Mouse (Mus musculus) midbrain, embryonic 14.5 days (tissue): Measurements from ENCODE around the gene Tmem132c. TPM values are rescaled to one million over a fixed set of nuclear protein-coding genes. Genes with fewer than 3 reads are reported as not detected.
A peak's percentile ranks its signal among the peaks of the same experiment; 100 is the strongest.

Experiments used
- ATAC-seq: fragments of 200-750 bp; cut with Nextera tagmentation; 2 replicates; pipeline ENCODE4 v1.8.0; 2017; ENCODE audit warnings: moderate number of reproducible peaks, moderate library complexity; ENCODE audit not compliant: low FRiP score, low TSS enrichment
- DNase-seq: peaks from one replicate; pipeline ENCODE4 v3.0.0-alpha.2; 2015
- H3K27ac ChIP-seq: fragments of 300-500 bp; sonication (generic); replicated peaks from 2 replicates; pipeline ENCODE4 v1.5.1; 2014; ENCODE audit warnings: mild to moderate bottlenecking, low read depth, low read length, moderate library complexity
- H3K27me3 ChIP-seq: fragments of 300-500 bp; sonication (generic); 2 replicates; pipeline ENCODE4 v1.6.1; 2014; ENCODE audit warnings: low read length, control low read depth, mixed read lengths; ENCODE audit not compliant: control insufficient read depth, insufficient read depth
- H3K36me3 ChIP-seq: fragments of 300-500 bp; sonication (generic); 2 replicates; pipeline ENCODE4 v1.6.1; 2014; ENCODE audit warnings: low read length, control low read depth; ENCODE audit not compliant: control insufficient read depth, insufficient read depth
- H3K4me1 ChIP-seq: fragments of 300-500 bp; sonication (generic); 2 replicates; pipeline ENCODE4 v1.6.1; 2014; ENCODE audit warnings: mild to moderate bottlenecking, antibody characterized with exemption, low read length, control low read depth; ENCODE audit not compliant: control insufficient read depth, insufficient read depth
- H3K4me2 ChIP-seq: fragments of 300-500 bp; sonication (generic); 2 replicates; pipeline ENCODE4 v1.6.1; 2014; ENCODE audit warnings: mild to moderate bottlenecking, low read length, moderate library complexity
- H3K4me3 ChIP-seq: fragments of 300-500 bp; sonication (generic); replicated peaks from 2 replicates; pipeline ENCODE4 v1.5.1; 2014; ENCODE audit warnings: low read depth, low read length
- H3K9ac ChIP-seq: fragments of 300-500 bp; sonication (generic); replicated peaks from 2 replicates; pipeline ENCODE4 v1.6.1; 2014; ENCODE audit warnings: mild to moderate bottlenecking, low read length, moderate library complexity
- H3K9me3 ChIP-seq: fragments of 300-500 bp; sonication (generic); 2 replicates; pipeline ENCODE4 v1.6.1; 2016; ENCODE audit warnings: low read length, control low read depth, mixed read lengths; ENCODE audit not compliant: control insufficient read depth
- WGBS: fragments of 180-500 bp; shearing (Covaris S2); extraction: QIAGEN DNeasy Blood & Tissue Kit; methylation state at CpG from one replicate; pipeline ENCODE4 v1.1.7; 2014; 5-methylcytosine and 5-hydroxymethylcytosine counted together
- polyA plus RNA-seq: library from polyadenylated mRNA; unstranded; fragments of >200 nt; fragmentation: Nextera tagmentation; extraction: Ambion mirVana; gene quantifications from 2 replicates; pipeline ENCODE4 v1.2.1, GENCODE M21; 2014

Gene Tmem132c
- polyA plus RNA-seq, 1 experiment from 2014 or later: 16.2 TPM

- no peaks in the 10 kb centered on the region for H3K9me3 ChIP-seq
- DNase-seq (no peak), ATAC-seq (no peak)
Observed at GRCm38 (mm10) chr5:127416536-127416935, 174.9 kb downstream of the Tmem132c start.

GRCm38 (mm10) chr5:127423936-127424335 is 182.3 kb downstream of the Tmem132c start:
- DNase-seq (no peak), ATAC-seq (no peak)
- Histone ChIP-seq H3K9ac (no peak overlapping the region), H3K27ac (no peak overlapping the region), H3K27me3 (no peaks in the 10 kb centered on the region), H3K9me3 (no peaks in the 10 kb centered on the region), H3K4me2 (no peak overlapping the region), H3K4me3 (no peak overlapping the region), H3K4me1 (no peaks in the 10 kb centered on the region), H3K36me3 (no peaks in the 10 kb centered on the region)

More at GRCm38 (mm10) chr5:127416536-127416935, 174.9 kb downstream of the Tmem132c start:
- H3K9ac ChIP-seq: no peak overlapping the region
- no peak overlapping the region for H3K4me2 ChIP-seq
- no peak overlapping the region for H3K4me3 ChIP-seq
- H3K36me3 ChIP-seq: no peaks in the 10 kb centered on the region
- WGBS: 81% methylated on average over 7 of the region's 7 CpGs
- no peaks in the 10 kb centered on the region for H3K27me3 ChIP-seq
- no peaks in the 10 kb centered on the region for H3K4me1 ChIP-seq
- no peak overlapping the region for H3K27ac ChIP-seq

GRCm38 (mm10) chr5:127429124-127429523 is 187.5 kb downstream of the Tmem132c start:
- Histone ChIP-seq H3K4me2 (no peak overlapping the region), H3K36me3 (no peaks in the 10 kb centered on the region), H3K9ac (no peak overlapping the region), H3K27ac (no peak overlapping the region), H3K4me3 (no peak overlapping the region), H3K27me3 (no peaks in the 10 kb centered on the region), H3K4me1 (no peaks in the 10 kb centered on the region), H3K9me3 (no peaks in the 10 kb centered on the region)
- ATAC-seq (0 out of 2 replicates have a peak, but pooled peaks have one; percentile 24), DNase-seq (peak; percentile 70)
- 39% methylated on average over 10 of the region's 10 CpGs for WGBS

GRCm38 (mm10) chr5:127431561-127431960 is 190.0 kb downstream of the Tmem132c start:
- no peak for DNase-seq
- no peak overlapping the region for H3K4me3 ChIP-seq
- ATAC-seq: no peak
- no peak overlapping the region for H3K27ac ChIP-seq
- WGBS: 60% methylated on average over 9 of the region's 9 CpGs
- no peak overlapping the region for H3K4me2 ChIP-seq
- no peaks in the 10 kb centered on the region for H3K9me3 ChIP-seq
- H3K9ac ChIP-seq: no peak overlapping the region
- no peaks in the 10 kb centered on the region for H3K36me3 ChIP-seq
- no peaks in the 10 kb centered on the region for H3K27me3 ChIP-seq
- no peaks in the 10 kb centered on the region for H3K4me1 ChIP-seq

DNA sequence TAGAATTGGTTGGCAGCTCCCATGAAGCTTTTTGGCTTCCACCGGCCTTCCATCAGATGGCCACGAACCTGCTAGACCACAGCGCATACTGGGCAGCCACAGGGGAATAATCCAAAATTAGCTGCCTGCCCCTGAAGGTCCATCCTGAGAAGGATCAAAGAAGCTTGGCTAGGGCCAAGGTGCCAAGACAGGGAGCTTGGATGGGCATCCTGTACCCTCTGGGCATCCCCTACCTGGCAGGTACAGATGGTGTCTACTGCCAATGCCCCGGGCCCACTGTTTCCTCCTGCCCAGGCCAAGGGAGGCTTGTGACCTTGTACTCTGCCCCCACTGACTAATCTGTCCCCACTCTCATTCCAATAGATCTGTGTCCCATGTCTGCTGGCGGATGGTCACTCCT is 195.2 kb downstream of the Tmem132c start:
- ATAC-seq: no peak
- Histone ChIP-seq H3K27me3 (no peaks in the 10 kb centered on the region), H3K9ac (no peak overlapping the region), H3K27ac (no peak overlapping the region), H3K9me3 (no peaks in the 10 kb centered on the region), H3K4me3 (no peak overlapping the region), H3K4me2 (no peak overlapping the region), H3K36me3 (no peaks in the 10 kb centered on the region), H3K4me1 (peaks cover 1% of the 10 kb centered on the region; the same call in 1 of the 2 replicates)
- no peak for DNase-seq
- WGBS: 91% methylated on average over 5 of the region's 5 CpGs

DNA sequence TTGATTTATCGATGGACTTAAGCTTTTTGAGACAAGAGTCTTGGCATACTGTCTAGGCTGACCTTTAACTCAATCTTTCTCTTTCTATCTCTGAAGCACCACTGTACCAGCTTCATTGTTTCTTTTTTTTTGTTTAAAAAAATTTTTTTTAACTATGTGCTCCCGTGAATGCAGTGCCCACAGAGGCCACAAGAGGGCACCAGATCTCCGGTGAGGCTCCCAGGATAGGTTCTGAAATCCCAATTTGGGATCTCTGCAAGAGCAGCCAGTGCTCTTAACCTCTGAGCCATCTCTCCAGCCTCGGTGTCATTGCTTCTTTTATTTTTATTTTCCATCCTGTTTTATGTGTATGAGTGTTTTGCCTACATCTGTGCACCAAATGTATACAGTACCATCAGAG is 197.0 kb downstream of the Tmem132c start:
- DNase-seq (no peak), ATAC-seq (no peak)
- Histone ChIP-seq H3K27me3 (no peaks in the 10 kb centered on the region), H3K4me3 (no peak overlapping the region), H3K9me3 (no peaks in the 10 kb centered on the region), H3K9ac (no peak overlapping the region), H3K4me1 (peaks cover 9% of the 10 kb centered on the region; the same call in 1 of the 2 replicates), H3K27ac (no peak overlapping the region), H3K36me3 (no peaks in the 10 kb centered on the region), H3K4me2 (no peak overlapping the region)
- WGBS: 95% methylated on average over 4 of the region's 4 CpGs

DNA sequence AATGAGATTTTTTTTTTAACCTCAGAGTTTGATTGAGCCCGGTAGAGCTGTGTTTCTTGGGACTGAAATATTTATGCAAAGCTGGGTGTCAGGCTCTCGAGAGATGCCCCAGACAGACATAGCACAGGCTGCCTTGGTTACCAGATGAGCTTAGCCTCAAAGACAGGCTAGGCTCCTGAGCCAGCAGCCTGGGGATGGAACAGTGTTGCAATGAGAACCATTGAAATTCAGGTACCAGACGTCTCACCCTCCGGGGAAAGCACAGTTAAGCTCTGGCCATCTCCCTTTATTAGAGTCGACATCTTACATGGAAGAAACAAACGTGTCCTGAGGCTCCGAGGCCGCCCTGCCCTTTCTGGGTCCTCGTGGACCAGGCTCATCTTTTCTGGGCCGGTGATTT is 200.4 kb downstream of the Tmem132c start:
- H3K36me3 ChIP-seq: no peaks in the 10 kb centered on the region
- ATAC-seq (no peak), DNase-seq (peak; percentile 66)
- 0 out of 2 replicates have a peak overlapping the region, but pooled peaks have one; percentile 13 for H3K27ac ChIP-seq
- no peaks in the 10 kb centered on the region for H3K27me3 ChIP-seq
- WGBS: 13% methylated on average over 10 of the region's 10 CpGs
- H3K4me3 ChIP-seq: no peak overlapping the region
- H3K4me2 ChIP-seq: no peak overlapping the region
- no peaks in the 10 kb centered on the region for H3K9me3 ChIP-seq
- H3K9ac ChIP-seq: no peak overlapping the region
- H3K4me1 ChIP-seq: peaks cover 9% of the 10 kb centered on the region; the same call in 1 of the 2 replicates

- Histone ChIP-seq H3K4me1 (no peaks in the 10 kb centered on the region), H3K36me3 (no peaks in the 10 kb centered on the region), H3K4me2 (no peak overlapping the region), H3K27ac (no peak overlapping the region), H3K27me3 (no peaks in the 10 kb centered on the region), H3K4me3 (no peak overlapping the region), H3K9me3 (no peaks in the 10 kb centered on the region), H3K9ac (no peak overlapping the region)
- ATAC-seq (no peak), DNase-seq (peak; percentile 66)
- WGBS: 29% methylated on average over 4 of the region's 4 CpGs
Observed at GRCm38 (mm10) chr5:127453580-127453979, 212.0 kb downstream of the Tmem132c start.

- 61% methylated on average over 7 of the region's 7 CpGs for WGBS
- no peak for ATAC-seq
- no peaks in the 10 kb centered on the region for H3K27me3 ChIP-seq
Observed at GRCm38 (mm10) chr5:127454068-127454467, 212.5 kb downstream of the Tmem132c start.

More at GRCm38 (mm10) chr5:127454068-127454467, 212.5 kb downstream of the Tmem132c start:
- no peaks in the 10 kb centered on the region for H3K9me3 ChIP-seq
- H3K9ac ChIP-seq: no peak overlapping the region
- H3K4me2 ChIP-seq: no peak overlapping the region
- H3K27ac ChIP-seq: no peak overlapping the region
- H3K4me3 ChIP-seq: no peak overlapping the region
- H3K36me3 ChIP-seq: no peaks in the 10 kb centered on the region
- no peaks in the 10 kb centered on the region for H3K4me1 ChIP-seq
- peak; percentile 43 for DNase-seq
